Mouse (Mus musculus) liver, embryonic 15.5 days (tissue): Measurements from ENCODE around the gene Prkce. TPM values are rescaled to one million over a fixed set of nuclear protein-coding genes. Genes with fewer than 3 reads are reported as not detected.

Experiments used
- ATAC-seq: fragments of 200-750 bp; cut with Nextera tagmentation; 2 replicates; pipeline ENCODE4 v1.8.0; 2017; ENCODE audit warnings: moderate number of reproducible peaks, mild to moderate bottlenecking, moderate library complexity; ENCODE audit not compliant: insufficient read depth
- H3K27ac ChIP-seq: fragments of 300-500 bp; sonication (generic); replicated peaks from 2 replicates; pipeline ENCODE4 v1.5.1; 2015; ENCODE audit warnings: mild to moderate bottlenecking, inconsistent platforms
- H3K27me3 ChIP-seq: fragments of 300-500 bp; sonication (generic); 2 replicates; pipeline ENCODE4 v1.6.1; 2015; ENCODE audit warnings: mild to moderate bottlenecking, inconsistent platforms
- H3K36me3 ChIP-seq: fragments of 300-500 bp; sonication (generic); replicated peaks from 2 replicates; pipeline ENCODE4 v1.6.1; 2015; ENCODE audit warnings: moderate library complexity, mild to moderate bottlenecking, inconsistent platforms
- H3K4me1 ChIP-seq: fragments of 300-500 bp; sonication (generic); replicated peaks from 2 replicates; pipeline ENCODE4 v1.6.1; 2015; ENCODE audit warnings: inconsistent platforms
- H3K4me2 ChIP-seq: fragments of 300-500 bp; sonication (generic); 2 replicates; pipeline ENCODE4 v1.6.1; 2015; ENCODE audit warnings: moderate library complexity, mild to moderate bottlenecking, inconsistent platforms
- H3K4me3 ChIP-seq: fragments of 300-500 bp; sonication (generic); replicated peaks from 2 replicates; pipeline ENCODE4 v1.5.1; 2015; ENCODE audit warnings: mild to moderate bottlenecking, inconsistent platforms
- H3K9ac ChIP-seq: fragments of 300-500 bp; sonication (generic); 2 replicates; pipeline ENCODE4 v1.6.1; 2015; ENCODE audit warnings: moderate library complexity, mild to moderate bottlenecking, inconsistent platforms
- H3K9me3 ChIP-seq: fragments of 300-500 bp; sonication (generic); replicated peaks from 2 replicates; pipeline ENCODE4 v1.6.1; 2016; ENCODE audit warnings: inconsistent platforms
- WGBS: fragments of 180-500 bp; shearing (Covaris S2); methylation state at CpG from one replicate; pipeline ENCODE4 v1.1.7; 2015; ENCODE audit warnings: mixed read lengths; ENCODE audit not compliant: insufficient replicate concordance; 5-methylcytosine and 5-hydroxymethylcytosine counted together
- polyA plus RNA-seq: library from polyadenylated mRNA; unstranded; fragments of >200 nt; fragmentation: Nextera tagmentation; extraction: Ambion mirVana; gene quantifications from 2 replicates; pipeline ENCODE4 v1.2.1, GENCODE M21; 2015

The Prkce gene
- polyA plus RNA-seq, 1 experiment from 2014 or later: 0.79 TPM

GRCm38 (mm10) chr17:86354896-86355295 lies 187.3 kb downstream of the Prkce start:
- no peaks in the 10 kb centered on the region for H3K9me3 ChIP-seq
- no peak overlapping the region for H3K27ac ChIP-seq
- H3K4me3 ChIP-seq: no peak overlapping the region
- H3K9ac ChIP-seq: no peak overlapping the region
- no peak for ATAC-seq
- H3K36me3 ChIP-seq: no peaks in the 10 kb centered on the region
- H3K4me1 ChIP-seq: no peaks in the 10 kb centered on the region
- H3K27me3 ChIP-seq: no peaks in the 10 kb centered on the region
- 41% methylated on average over 3 of the region's 3 CpGs for WGBS
- no peak overlapping the region for H3K4me2 ChIP-seq

- Histone ChIP-seq H3K36me3 (no peaks in the 10 kb centered on the region), H3K4me1 (no peaks in the 10 kb centered on the region), H3K4me2 (no peak overlapping the region), H3K4me3 (no peak overlapping the region), H3K9me3 (no peaks in the 10 kb centered on the region), H3K27ac (no peak overlapping the region), H3K27me3 (no peaks in the 10 kb centered on the region), H3K9ac (no peak overlapping the region)
- no peak for ATAC-seq
- WGBS: 68% methylated on average over 2 of the region's 2 CpGs
Measured at GRCm38 (mm10) chr17:86355318-86355717, 187.7 kb downstream of the Prkce start.

- 67% methylated on average over 7 of the region's 7 CpGs for WGBS
- Histone ChIP-seq H3K36me3 (no peaks in the 10 kb centered on the region), H3K4me1 (no peaks in the 10 kb centered on the region), H3K27ac (no peak overlapping the region), H3K4me2 (no peak overlapping the region), H3K9me3 (no peaks in the 10 kb centered on the region), H3K27me3 (no peaks in the 10 kb centered on the region), H3K9ac (no peak overlapping the region), H3K4me3 (no peak overlapping the region)
- no peak for ATAC-seq
Measured at GRCm38 (mm10) chr17:86355772-86356451, 188.3 kb downstream of the Prkce start.

- Histone ChIP-seq H3K9me3 (no peaks in the 10 kb centered on the region), H3K4me1 (no peaks in the 10 kb centered on the region), H3K36me3 (no peaks in the 10 kb centered on the region), H3K9ac (no peak overlapping the region), H3K4me3 (no peak overlapping the region), H3K27ac (no peak overlapping the region), H3K4me2 (no peak overlapping the region), H3K27me3 (no peaks in the 10 kb centered on the region)
- no peak for ATAC-seq
- 46% methylated on average over 5 of the region's 5 CpGs for WGBS
Measured at GRCm38 (mm10) chr17:86358388-86358787, 190.8 kb downstream of the Prkce start.

- Histone ChIP-seq H3K4me1 (no peaks in the 10 kb centered on the region), H3K36me3 (no peaks in the 10 kb centered on the region), H3K9me3 (no peaks in the 10 kb centered on the region), H3K4me2 (no peak overlapping the region), H3K27ac (no peak overlapping the region), H3K9ac (no peak overlapping the region), H3K27me3 (no peaks in the 10 kb centered on the region), H3K4me3 (no peak overlapping the region)
- WGBS: 55% methylated on average over 4 of the region's 4 CpGs
- no peak for ATAC-seq
Measured at GRCm38 (mm10) chr17:86358847-86359246, 191.3 kb downstream of the Prkce start.

- Histone ChIP-seq H3K4me2 (no peak overlapping the region), H3K9me3 (no peaks in the 10 kb centered on the region), H3K27me3 (no peaks in the 10 kb centered on the region), H3K36me3 (no peaks in the 10 kb centered on the region), H3K4me1 (no peaks in the 10 kb centered on the region), H3K9ac (no peak overlapping the region), H3K4me3 (no peak overlapping the region), H3K27ac (no peak overlapping the region)
- 77% methylated on average over 3 of the region's 3 CpGs for WGBS
- no peak for ATAC-seq
Measured at GRCm38 (mm10) chr17:86360849-86361248, 193.3 kb downstream of the Prkce start.

GRCm38 (mm10) chr17:86363356-86363755 lies 195.8 kb downstream of the Prkce start:
- H3K9me3 ChIP-seq: no peaks in the 10 kb centered on the region
- no peak overlapping the region for H3K27ac ChIP-seq
- H3K36me3 ChIP-seq: no peaks in the 10 kb centered on the region
- no peaks in the 10 kb centered on the region for H3K4me1 ChIP-seq
- H3K4me2 ChIP-seq: no peak overlapping the region
- ATAC-seq: no peak
- no peaks in the 10 kb centered on the region for H3K27me3 ChIP-seq
- no peak overlapping the region for H3K9ac ChIP-seq
- no peak overlapping the region for H3K4me3 ChIP-seq
- 52% methylated on average over 5 of the region's 5 CpGs for WGBS

- Histone ChIP-seq H3K27ac (no peak overlapping the region), H3K4me2 (no peak overlapping the region), H3K9me3 (no peaks in the 10 kb centered on the region), H3K4me3 (no peak overlapping the region), H3K9ac (no peak overlapping the region), H3K4me1 (no peaks in the 10 kb centered on the region), H3K27me3 (no peaks in the 10 kb centered on the region), H3K36me3 (no peaks in the 10 kb centered on the region)
- WGBS: 63% methylated on average over 16 of the region's 16 CpGs
- ATAC-seq: no peak
Measured at GRCm38 (mm10) chr17:86364349-86365075, 196.9 kb downstream of the Prkce start.

- no peaks in the 10 kb centered on the region for H3K36me3 ChIP-seq
- H3K9me3 ChIP-seq: no peaks in the 10 kb centered on the region
- WGBS: 75% methylated on average over 10 of the region's 10 CpGs
- H3K9ac ChIP-seq: no peak overlapping the region
- H3K27me3 ChIP-seq: no peaks in the 10 kb centered on the region
- no peak overlapping the region for H3K27ac ChIP-seq
- no peak overlapping the region for H3K4me2 ChIP-seq
- no peaks in the 10 kb centered on the region for H3K4me1 ChIP-seq
- no peak for ATAC-seq
- no peak overlapping the region for H3K4me3 ChIP-seq
Measured at GRCm38 (mm10) chr17:86366919-86367318, 199.3 kb downstream of the Prkce start.

- ATAC-seq: no peak
- Histone ChIP-seq H3K4me2 (no peak overlapping the region), H3K4me1 (no peaks in the 10 kb centered on the region), H3K27me3 (no peaks in the 10 kb centered on the region), H3K4me3 (no peak overlapping the region), H3K27ac (no peak overlapping the region), H3K9me3 (no peaks in the 10 kb centered on the region), H3K9ac (no peak overlapping the region), H3K36me3 (no peaks in the 10 kb centered on the region)
- WGBS: 59% methylated on average over 7 of the region's 7 CpGs
Measured at GRCm38 (mm10) chr17:86367676-86368075, 200.1 kb downstream of the Prkce start.

GRCm38 (mm10) chr17:86370106-86370742 lies 202.6 kb downstream of the Prkce start:
- no peak for ATAC-seq
- no peaks in the 10 kb centered on the region for H3K27me3 ChIP-seq
- H3K9me3 ChIP-seq: no peaks in the 10 kb centered on the region
- no peaks in the 10 kb centered on the region for H3K36me3 ChIP-seq
- H3K4me1 ChIP-seq: no peaks in the 10 kb centered on the region
- H3K4me3 ChIP-seq: no peak overlapping the region
- WGBS: 44% methylated on average over 8 of the region's 8 CpGs
- no peak overlapping the region for H3K27ac ChIP-seq
- H3K4me2 ChIP-seq: no peak overlapping the region
- H3K9ac ChIP-seq: no peak overlapping the region
